Mouse (Mus musculus) forebrain, embryonic 13.5 days (tissue): ENCODE results near the gene Mrps25. TPM values are rescaled to one million over a fixed set of nuclear protein-coding genes. Genes with fewer than 3 reads are reported as not detected.

Source experiments
- polyA plus RNA-seq: library from polyadenylated mRNA; unstranded; fragments of >200 nt; fragmentation: Nextera tagmentation; extraction: Ambion mirVana; gene quantifications from 2 replicates; pipeline ENCODE4 v1.2.1, GENCODE M21; 2015

The Mrps25 gene
- polyA plus RNA-seq, 1 experiment from 2014 or later: 65.7 TPM

Other genes with a start within 250 kb of the Mrps25 start
- 5.2 and 6.0 TPM in 2 replicates for gene Fgd5, start 205.2 kb downstream of the Mrps25 start, polyA plus RNA-seq
- 21.7 and 24.9 TPM in 2 replicates for gene Nr2c2, start 92.6 kb downstream of the Mrps25 start, polyA plus RNA-seq
- 35.6 and 37.7 TPM in 2 replicates for gene Rbsn, start 30.9 kb upstream of the Mrps25 start, polyA plus RNA-seq
- gene Trh, start 60.6 kb upstream of the Mrps25 start, polyA plus RNA-seq: 4.1 and 9.5 TPM in 2 replicates